In the genomic region with DNA sequence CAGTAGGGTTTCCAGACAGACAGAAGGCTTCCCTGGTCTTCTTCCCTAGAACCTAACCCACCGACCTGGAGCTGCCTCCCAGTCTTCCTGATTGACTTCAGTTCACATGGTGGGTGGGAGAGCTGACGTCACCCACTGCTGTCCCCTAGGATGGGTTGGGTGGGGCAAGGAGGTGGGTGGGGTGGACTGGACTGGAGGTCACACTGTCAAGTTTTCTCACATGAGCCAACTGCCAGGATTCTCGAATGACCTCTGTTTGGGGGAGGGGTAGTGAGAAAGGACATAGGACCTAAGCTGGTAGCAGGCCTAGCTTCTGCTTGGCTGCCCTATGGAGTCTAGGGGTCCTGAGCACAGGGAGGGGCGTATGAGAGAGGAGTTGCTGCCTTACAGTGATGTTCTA, we compare ENCODE assay signal across 21 mouse cellular contexts.
"Had no signal": no experiment of that assay in that cellular context is flagged by ENCODE, and none has a peak within 500 bp of the region (broad histone marks: within the 10 kb centered on the region; RNA-seq: fewer than 3 reads in every experiment).

No protein-coding gene starts in this region.

- H3K4me3 ChIP-seq: kidney, embryonic 15.5 days; left cerebral cortex, adult 2 months; liver, embryonic 13.5 days; neural tube, embryonic 12.5 days; neural tube, embryonic 15.5 days; stomach, embryonic 15.5 days had no signal

- H3K9ac ChIP-seq: kidney, embryonic 15.5 days; liver, embryonic 13.5 days; neural tube, embryonic 12.5 days; neural tube, embryonic 15.5 days; stomach, embryonic 15.5 days had no signal

- H3K9me3 ChIP-seq: kidney, embryonic 15.5 days; liver, embryonic 13.5 days; neural tube, embryonic 12.5 days; neural tube, embryonic 15.5 days; stomach, embryonic 15.5 days had no signal

- H3K27me3 ChIP-seq: kidney, embryonic 15.5 days; liver, embryonic 13.5 days; neural tube, embryonic 12.5 days; neural tube, embryonic 15.5 days; stomach, embryonic 15.5 days had no signal

- H3K27ac ChIP-seq: kidney, embryonic 15.5 days; liver, embryonic 13.5 days; neural tube, embryonic 12.5 days; neural tube, embryonic 15.5 days; stomach, embryonic 15.5 days had no signal

- H3K36me3 ChIP-seq: kidney, embryonic 15.5 days; liver, embryonic 13.5 days; neural tube, embryonic 12.5 days; neural tube, embryonic 15.5 days; stomach, embryonic 15.5 days had no signal

- H3K4me2 ChIP-seq: kidney, embryonic 15.5 days; liver, embryonic 13.5 days; midbrain, embryonic 11.5 days; neural tube, embryonic 12.5 days; neural tube, embryonic 15.5 days; stomach, embryonic 15.5 days had no signal

- H3K4me1 ChIP-seq: stomach, embryonic 15.5 days had no signal

- DNase-seq: kidney, adult 2 months; kidney, postnatal 14 days; kidney, postnatal 4 days; layer of hippocampus, adult 9-11 months; layer of hippocampus, postnatal 36 days; liver, embryonic 13.5 days; lung, adult 2 months; lung, postnatal 14 days; lung, postnatal 4 days; midbrain, embryonic 14.5 days; retina, postnatal 1 day; right cerebral cortex, postnatal 25 days; spleen, adult 18-20 months; thymus, adult 18-20 months; thymus, postnatal 4 days had no signal
